Mouse (Mus musculus) heart, postnatal 0 days (tissue): ENCODE measurements at regions not wholly inside any gene's neighbourhood (a gene's known extent, or its start where the extent isn't known, plus 50 kb on each side); places are given as distances from the start of the nearest gene placed in this dataset.

ENCODE experiments used
- ATAC-seq: fragments of 200-750 bp; cut with Nextera tagmentation; 2 replicates; pipeline ENCODE4 v1.8.0; 2017; ENCODE audit warnings: low read depth, moderate number of reproducible peaks, moderate library complexity; ENCODE audit not compliant: insufficient read depth
- DNase-seq: peaks from one replicate; pipeline ENCODE4 v3.0.0-alpha.2; 2016; ENCODE audit warnings: low spot score
- H3K27ac ChIP-seq: fragments of 300-500 bp; sonication (generic); 2 replicates; pipeline ENCODE4 v1.5.1; 2014; ENCODE audit warnings: low read depth, mild to moderate bottlenecking
- H3K27me3 ChIP-seq: fragments of 300-500 bp; sonication (generic); 2 replicates; pipeline ENCODE4 v1.6.1; 2014; ENCODE audit warnings: low read length, mixed read lengths; ENCODE audit not compliant: control insufficient read depth, insufficient read depth
- H3K36me3 ChIP-seq: fragments of 300-500 bp; sonication (generic); replicated peaks from 2 replicates; pipeline ENCODE4 v1.6.1; 2014; ENCODE audit warnings: low read length, mixed read lengths; ENCODE audit not compliant: control insufficient read depth, insufficient read depth
- H3K4me1 ChIP-seq: fragments of 300-500 bp; sonication (generic); 2 replicates; pipeline ENCODE4 v1.6.1; 2014; ENCODE audit warnings: antibody characterized with exemption; ENCODE audit not compliant: control insufficient read depth, insufficient read depth
- H3K4me2 ChIP-seq: fragments of 300-500 bp; sonication (generic); 2 replicates; pipeline ENCODE4 v1.6.1; 2014; ENCODE audit warnings: low read depth, mild to moderate bottlenecking, low read length, moderate library complexity
- H3K4me3 ChIP-seq: fragments of 300-500 bp; sonication (generic); 2 replicates; pipeline ENCODE4 v1.5.1; 2014; ENCODE audit warnings: low read depth, low read length
- H3K9ac ChIP-seq: fragments of 300-500 bp; sonication (generic); replicated peaks from 2 replicates; pipeline ENCODE4 v1.6.1; 2014; ENCODE audit warnings: low read depth, low read length, mixed read lengths
- H3K9me3 ChIP-seq: fragments of 300-500 bp; sonication (generic); replicated peaks from 2 replicates; pipeline ENCODE4 v1.6.1; 2016; ENCODE audit warnings: low read length; ENCODE audit not compliant: control insufficient read depth
- CTCF ChIP-seq: IDR thresholded peaks from 2 replicates; pipeline ENCODE4 v1.5.1; 2016; ENCODE audit warnings: antibody characterized with exemption, control low read depth, low read depth
- EP300 ChIP-seq: IDR thresholded peaks from 2 replicates; pipeline ENCODE4 v1.6.1; 2016; ENCODE audit warnings: antibody characterized with exemption, low read depth
- WGBS: fragments of 180-500 bp; shearing (Covaris S2); extraction: QIAGEN DNeasy Blood & Tissue Kit; methylation state at CpG from one replicate; pipeline ENCODE4 v1.1.7; 2014; 5-methylcytosine and 5-hydroxymethylcytosine counted together

- Histone ChIP-seq H3K27me3 (no peaks in the 10 kb centered on the region), H3K4me1 (no peaks in the 10 kb centered on the region), H3K36me3 (no peaks in the 10 kb centered on the region), H3K9ac (no peak overlapping the region), H3K27ac (no peak overlapping the region), H3K9me3 (no peaks in the 10 kb centered on the region), H3K4me2 (no peak overlapping the region), H3K4me3 (no peak overlapping the region)
- no peak for ATAC-seq
- WGBS: 72% methylated on average over 7 of the region's 7 CpGs
- no peak for DNase-seq
- TF ChIP-seq EP300 (no peak), CTCF (no peak)
Observed at GRCm38 (mm10) chr3:150236946-150237600, 1200.6 kb upstream of the Adgrl4 start.

- Histone ChIP-seq H3K4me3 (no peak overlapping the region), H3K9ac (no peak overlapping the region), H3K9me3 (no peaks in the 10 kb centered on the region), H3K27ac (no peak overlapping the region), H3K36me3 (no peaks in the 10 kb centered on the region), H3K4me1 (no peaks in the 10 kb centered on the region), H3K4me2 (no peak overlapping the region), H3K27me3 (no peaks in the 10 kb centered on the region)
- TF ChIP-seq EP300 (no peak), CTCF (no peak)
- no peak for ATAC-seq
- no peak for DNase-seq
- WGBS: 90% methylated on average over 2 of the region's 2 CpGs
Observed at GRCm38 (mm10) chr3:150275038-150275437, 1162.6 kb upstream of the Adgrl4 start.

- Histone ChIP-seq H3K4me3 (no peak overlapping the region), H3K9me3 (no peaks in the 10 kb centered on the region), H3K36me3 (no peaks in the 10 kb centered on the region), H3K4me2 (no peak overlapping the region), H3K27me3 (no peaks in the 10 kb centered on the region), H3K27ac (no peak overlapping the region), H3K4me1 (no peaks in the 10 kb centered on the region), H3K9ac (no peak overlapping the region)
- TF ChIP-seq CTCF: no peak
- TF ChIP-seq EP300: no peak
- no peak for ATAC-seq
- DNase-seq: no peak
- WGBS: 48% methylated on average over 2 of the region's 2 CpGs
Observed at GRCm38 (mm10) chr3:150296057-150296710, 1141.5 kb upstream of the Adgrl4 start.

- no peaks in the 10 kb centered on the region for H3K27me3 ChIP-seq
- no peaks in the 10 kb centered on the region for H3K9me3 ChIP-seq
- 78% methylated on average over 6 of the region's 6 CpGs for WGBS
Observed at GRCm38 (mm10) chr3:150328811-150329210, 1108.9 kb upstream of the Adgrl4 start.

GRCm38 (mm10) chr3:150352139-150352725, 1085.5 kb upstream of the Adgrl4 start:
- Histone ChIP-seq H3K9ac (no peak overlapping the region), H3K27ac (no peak overlapping the region), H3K36me3 (no peaks in the 10 kb centered on the region), H3K4me3 (no peak overlapping the region), H3K9me3 (no peaks in the 10 kb centered on the region), H3K27me3 (no peaks in the 10 kb centered on the region), H3K4me1 (no peaks in the 10 kb centered on the region), H3K4me2 (no peak overlapping the region)
- WGBS: 57% methylated on average over 9 of the region's 9 CpGs
- ATAC-seq: no peak
- TF ChIP-seq CTCF: no peak
- no peak for TF ChIP-seq EP300
- no peak for DNase-seq

More at GRCm38 (mm10) chr3:150328811-150329210, 1108.9 kb upstream of the Adgrl4 start:
- Histone ChIP-seq H3K9ac (no peak overlapping the region), H3K4me1 (no peaks in the 10 kb centered on the region), H3K36me3 (no peaks in the 10 kb centered on the region), H3K4me2 (no peak overlapping the region), H3K27ac (no peak overlapping the region), H3K4me3 (no peak overlapping the region)
- no peak for DNase-seq
- no peak for ATAC-seq
- TF ChIP-seq EP300: no peak
- no peak for TF ChIP-seq CTCF
